Mouse (Mus musculus): ENCODE measurements around the gene Dlk1. TPM values are rescaled to one million over a fixed set of nuclear protein-coding genes. Genes with fewer than 3 reads are reported as not detected.

The Dlk1 gene
- polyA plus RNA-seq, 1 experiment from 2014 or later: 32.6 TPM

Other genes starting within 250 kb of the Dlk1 start
- 0.05 and 0.10 TPM in 2 replicates for gene Rtl1, start 147.5 kb downstream of the Dlk1 start, polyA plus RNA-seq (2015; fragmentation: Nextera tagmentation; extraction: Ambion mirVana)